Mouse (Mus musculus): ENCODE data around the gene Dcdc2a.

GRCm38 (mm10) chr13:25027114-25027425 is 28.7 kb upstream of the Dcdc2a start:
- no peak for TF ChIP-seq EP300 (IDR thresholded peaks at IDR 0.05; ENCODE audit: low read depth)
- TF ChIP-seq CTCF (IDR thresholded peaks at IDR 0.05; ENCODE audit: low read depth): 0 out of 2 replicates have a peak, but pooled peaks have one; percentile 16
